Mouse (Mus musculus) kidney, adult 11 months (tissue): ENCODE measurements at regions not wholly inside any gene's neighbourhood (a gene's known extent, or its start where the extent isn't known, plus 50 kb on each side); places are given as distances from the start of the nearest gene placed in this dataset.

ENCODE experiments used
- DNase-seq: peaks from one replicate; pipeline ENCODE4 v3.0.0; 2022

DNA sequence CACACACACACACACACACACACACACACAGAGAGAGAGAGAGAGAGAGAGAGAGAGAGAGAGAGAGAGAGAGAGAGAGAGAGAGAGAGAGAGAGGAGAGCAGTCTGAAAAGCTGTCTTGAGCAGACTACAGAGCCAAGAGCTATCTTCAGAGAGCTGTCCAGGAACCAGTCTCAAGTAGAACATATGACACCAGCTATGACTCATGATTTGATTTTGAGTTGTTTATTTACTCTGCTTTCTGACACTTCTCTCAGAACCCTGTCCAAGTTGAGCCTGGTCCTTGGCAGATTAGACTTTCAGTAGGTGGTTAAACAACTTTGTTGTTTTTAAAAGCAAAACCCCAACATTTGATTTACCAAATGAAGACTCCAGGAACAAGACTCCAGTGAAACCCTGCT lies 420.8 kb upstream of the Lcorl start:
- no peak for DNase-seq

- DNase-seq: no peak
Observed at GRCm38 (mm10) chr5:46256730-46257129, 399.3 kb upstream of the Lcorl start.

GRCm38 (mm10) chr5:46253940-46254339 lies 396.5 kb upstream of the Lcorl start:
- DNase-seq: no peak

DNA sequence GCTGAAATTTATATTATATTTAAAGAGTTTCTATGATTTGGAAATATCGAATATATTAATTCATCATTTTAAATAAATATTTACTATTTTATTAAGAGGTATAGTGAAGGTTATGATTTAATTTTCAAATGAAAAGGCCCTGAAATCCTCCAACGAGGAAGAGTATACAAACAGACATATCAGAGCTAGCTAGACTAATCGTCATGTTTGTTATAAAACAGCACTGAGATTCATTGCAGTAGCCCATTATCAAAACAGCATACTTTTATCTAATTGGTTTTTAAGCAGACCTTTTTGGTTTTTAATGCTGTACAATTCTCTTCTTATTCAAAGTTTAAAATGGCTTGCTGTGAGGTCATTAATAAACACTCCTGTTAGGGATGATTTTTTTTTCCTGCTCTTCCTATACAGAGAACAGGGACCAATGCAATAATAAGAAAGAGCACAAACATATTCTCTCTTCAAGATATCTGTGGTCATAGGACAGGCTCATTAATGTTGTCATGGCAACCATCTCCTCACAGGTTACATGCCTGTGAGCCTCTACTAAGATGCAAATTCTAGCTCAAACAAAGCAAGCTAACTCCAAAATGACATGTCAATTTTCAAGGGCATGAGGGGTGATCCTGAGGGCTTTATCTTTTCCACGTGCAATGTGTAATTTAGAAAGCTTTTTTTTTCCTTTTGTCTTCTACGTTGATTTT lies 378.1 kb upstream of the Lcorl start:
- no peak for DNase-seq

DNA sequence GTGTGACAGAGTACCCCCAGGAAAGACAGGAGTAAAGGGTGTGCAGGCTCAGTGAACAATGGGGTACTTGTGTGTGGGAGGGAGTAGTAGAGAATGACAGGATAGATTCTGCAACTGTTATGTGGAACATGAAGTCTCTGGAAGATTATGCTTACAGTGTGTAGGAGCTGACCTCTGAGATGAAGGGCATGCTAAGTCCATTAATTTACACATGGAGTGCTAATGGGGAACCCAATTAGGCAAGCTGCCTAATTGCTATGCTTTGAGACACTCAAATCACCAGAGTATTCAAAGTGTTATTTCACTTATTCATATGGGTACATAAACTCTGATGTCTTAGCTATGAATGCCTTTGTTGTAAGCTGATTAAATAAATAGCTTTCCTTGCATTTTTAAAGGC lies 375.4 kb upstream of the Lcorl start:
- no peak for DNase-seq

GRCm38 (mm10) chr5:46228667-46229066 lies 371.3 kb upstream of the Lcorl start:
- DNase-seq: no peak

DNA sequence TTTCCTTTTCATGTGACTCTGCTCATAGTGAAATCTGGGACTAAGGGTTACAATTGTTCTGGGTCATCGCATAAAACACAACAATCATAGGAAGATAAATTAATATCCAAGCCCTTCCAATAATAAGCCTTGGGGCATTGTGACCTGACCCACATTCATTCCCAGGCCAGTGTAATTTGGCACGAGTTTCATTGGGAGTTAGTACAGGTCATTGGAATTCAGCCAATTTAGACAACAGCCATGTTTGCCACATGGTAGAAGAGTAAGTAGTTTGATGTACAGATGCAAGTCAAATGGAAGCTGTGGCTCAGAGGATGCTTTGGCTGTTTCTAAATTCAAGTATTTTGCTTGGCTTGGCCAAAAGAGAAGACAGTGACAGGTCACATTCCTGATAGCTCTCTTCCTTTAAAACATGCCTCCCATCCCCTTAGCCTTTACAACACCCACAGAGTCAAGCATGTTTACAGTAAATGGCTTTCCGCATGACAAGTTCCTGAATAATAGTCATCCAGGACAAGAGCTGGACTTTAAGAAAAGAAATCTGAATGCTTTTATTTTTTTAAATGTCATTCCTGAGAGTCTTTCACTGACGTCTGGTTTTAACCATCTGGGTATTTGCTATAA lies 355.5 kb upstream of the Lcorl start:
- peak; percentile 28 for DNase-seq

- DNase-seq: no peak
Observed at GRCm38 (mm10) chr5:46209076-46209475, 351.7 kb upstream of the Lcorl start.

DNA sequence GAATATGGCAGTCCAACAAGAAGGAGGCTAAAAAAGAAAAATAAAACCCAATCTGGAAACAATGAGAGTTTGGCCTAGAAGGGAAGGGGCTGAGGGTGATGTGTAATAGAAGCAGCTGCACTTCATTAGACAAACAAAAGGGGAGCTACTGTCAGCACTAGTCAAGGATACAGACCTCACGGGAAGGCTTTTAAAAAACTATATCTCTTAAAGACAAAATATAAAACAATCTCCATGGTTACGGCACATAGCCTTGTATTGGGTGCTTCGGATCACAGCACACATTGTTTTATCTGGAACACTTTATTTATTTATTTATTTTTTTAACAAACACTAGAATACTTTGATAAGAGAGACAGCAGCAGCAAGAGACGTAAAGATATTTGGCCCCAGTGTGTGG lies 346.3 kb upstream of the Lcorl start:
- no peak for DNase-seq

GRCm38 (mm10) chr5:46202457-46202772 lies 345.0 kb upstream of the Lcorl start:
- no peak for DNase-seq

DNA sequence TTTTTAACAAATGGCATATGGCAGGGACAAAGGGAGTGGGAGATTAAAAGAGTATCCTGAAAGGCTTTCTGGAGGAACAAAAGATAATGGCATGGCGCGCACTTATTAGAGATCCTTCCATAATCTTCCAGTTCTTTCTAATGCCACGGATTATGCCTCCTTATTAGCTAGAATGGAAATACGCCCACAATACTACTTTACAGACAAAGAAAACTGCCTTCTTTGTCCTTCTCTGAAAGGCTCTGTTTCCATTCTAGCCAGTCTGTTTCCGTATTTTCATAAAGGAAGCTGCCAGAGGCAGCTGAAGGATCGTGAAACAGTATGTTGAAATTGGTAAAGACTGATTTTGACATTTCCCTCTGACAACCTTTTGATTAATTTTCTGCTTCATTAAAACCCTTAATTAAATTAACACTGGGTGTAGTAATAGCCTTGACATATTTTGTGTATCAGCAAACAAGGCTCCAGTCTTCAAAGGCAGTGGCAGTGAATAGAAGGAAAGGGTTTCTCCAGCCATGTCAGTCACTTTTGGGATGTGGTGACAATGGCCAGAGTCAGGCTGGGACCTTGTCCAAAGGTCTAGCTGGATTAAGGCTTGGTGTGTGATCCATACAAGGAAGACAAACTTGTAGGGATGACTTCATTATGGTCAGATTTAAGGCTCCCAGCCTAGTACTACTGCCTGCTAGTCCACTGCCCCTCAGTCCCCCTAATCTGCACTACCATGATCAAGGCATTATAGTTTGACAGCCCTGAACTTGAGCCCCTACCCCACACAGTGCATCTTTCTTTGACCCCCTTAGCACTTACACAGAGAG lies 344.4 kb upstream of the Lcorl start:
- DNase-seq: no peak

DNA sequence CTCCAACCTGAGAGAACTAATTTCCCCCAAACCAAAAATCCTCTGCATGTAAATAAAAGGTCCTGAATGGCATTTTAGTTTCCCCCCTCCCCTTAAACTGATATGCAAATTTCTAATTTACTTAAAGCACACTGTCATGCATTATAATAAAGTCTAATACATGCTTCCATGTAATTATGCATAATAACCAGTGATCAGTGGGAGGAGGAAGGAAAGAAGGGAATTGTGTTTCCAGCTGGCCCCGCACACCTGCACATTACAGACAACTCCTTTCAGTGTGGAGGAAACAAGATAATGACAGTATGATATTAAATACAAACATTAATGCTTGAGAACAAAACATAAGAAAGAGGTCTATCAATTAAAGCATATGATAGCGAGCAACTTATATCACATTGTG lies 329.5 kb upstream of the Lcorl start:
- DNase-seq: no peak

DNA sequence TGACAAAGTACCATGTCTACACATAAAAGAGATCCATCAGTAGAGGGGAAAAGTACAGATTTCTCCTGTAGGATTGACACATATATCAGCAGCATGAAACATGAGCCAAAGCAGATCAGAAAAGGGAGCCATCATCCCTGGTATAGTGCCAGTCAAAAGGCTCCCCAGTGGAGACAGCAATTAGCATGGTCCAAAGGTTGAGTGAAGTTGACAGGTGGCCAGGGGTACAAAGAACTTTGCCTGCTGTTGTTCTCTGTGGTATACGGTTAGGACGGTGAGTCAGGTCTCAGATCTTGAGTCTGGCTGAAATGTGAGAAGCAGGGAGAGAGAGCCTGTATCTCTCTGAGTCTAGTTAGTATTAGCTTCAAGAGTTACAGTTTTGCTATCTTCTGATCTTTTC lies 324.7 kb upstream of the Lcorl start:
- DNase-seq: peak; percentile 52

- no peak for DNase-seq
Observed at GRCm38 (mm10) chr5:46172315-46172714, 314.9 kb upstream of the Lcorl start.

- DNase-seq: no peak
Observed at GRCm38 (mm10) chr5:46160774-46161173, 303.4 kb upstream of the Lcorl start.

DNA sequence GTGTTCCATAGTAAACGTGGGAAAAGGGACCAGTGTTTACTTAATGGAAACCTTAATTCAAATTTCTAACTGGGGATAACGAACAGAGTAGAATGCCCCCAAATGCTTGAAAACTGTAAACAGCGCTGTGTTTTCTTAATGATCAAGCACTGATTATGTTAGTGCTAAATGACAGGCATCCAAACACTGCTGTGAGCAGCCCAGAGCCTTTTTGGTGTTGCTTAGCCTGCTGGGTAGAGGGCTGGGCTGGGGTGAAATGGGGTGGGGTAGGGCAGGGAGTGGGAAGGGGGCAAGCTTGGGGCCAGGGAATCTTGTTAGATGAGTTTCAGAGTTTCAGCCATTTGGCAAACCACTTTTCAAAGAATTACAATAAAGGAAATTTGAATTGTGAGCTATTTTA lies 294.6 kb upstream of the Lcorl start:
- DNase-seq: no peak

GRCm38 (mm10) chr5:46150825-46151224 lies 293.4 kb upstream of the Lcorl start:
- DNase-seq: no peak

- no peak for DNase-seq
Observed at GRCm38 (mm10) chr5:46149851-46150615, 292.6 kb upstream of the Lcorl start.

GRCm38 (mm10) chr5:46139024-46139423 lies 281.6 kb upstream of the Lcorl start:
- DNase-seq: no peak

DNA sequence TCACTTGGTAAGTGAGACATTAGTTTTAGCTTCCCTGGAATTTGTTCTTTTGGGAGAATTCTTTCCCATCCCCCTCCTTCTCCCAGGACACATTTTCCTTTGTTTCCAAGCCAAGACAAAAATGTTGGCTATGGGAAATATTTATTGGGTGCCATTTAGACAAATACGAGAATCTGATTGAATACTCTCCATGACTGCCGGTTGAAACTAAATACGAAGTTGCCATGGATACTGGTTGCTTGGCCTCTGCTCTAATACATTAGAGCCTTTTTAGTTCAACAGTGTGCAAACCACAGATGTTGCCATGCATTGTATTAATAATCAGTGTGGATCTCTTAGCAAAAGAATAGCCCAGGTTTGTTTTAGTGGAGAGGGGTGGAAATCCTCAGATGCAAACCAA lies 280.3 kb upstream of the Lcorl start:
- DNase-seq: no peak

DNA sequence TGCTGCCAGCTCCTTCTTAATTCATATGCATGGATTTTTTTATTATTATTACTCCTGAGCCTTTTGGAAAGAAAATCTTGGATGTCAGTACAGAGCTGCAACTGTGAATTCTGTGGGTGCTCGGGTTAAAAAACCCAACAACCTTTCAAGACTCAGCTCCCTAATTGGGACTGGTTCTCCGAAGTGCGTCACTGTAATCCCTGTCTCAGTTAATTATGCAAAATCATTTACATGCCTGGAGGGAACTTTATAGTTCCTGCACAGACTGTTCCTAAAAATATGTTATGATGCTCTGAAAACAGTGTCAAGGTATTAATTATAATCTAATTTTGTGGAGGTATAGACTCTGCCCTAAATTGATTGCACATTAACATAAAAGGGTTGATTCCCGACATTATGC lies 250.6 kb upstream of the Lcorl start:
- DNase-seq: no peak

DNA sequence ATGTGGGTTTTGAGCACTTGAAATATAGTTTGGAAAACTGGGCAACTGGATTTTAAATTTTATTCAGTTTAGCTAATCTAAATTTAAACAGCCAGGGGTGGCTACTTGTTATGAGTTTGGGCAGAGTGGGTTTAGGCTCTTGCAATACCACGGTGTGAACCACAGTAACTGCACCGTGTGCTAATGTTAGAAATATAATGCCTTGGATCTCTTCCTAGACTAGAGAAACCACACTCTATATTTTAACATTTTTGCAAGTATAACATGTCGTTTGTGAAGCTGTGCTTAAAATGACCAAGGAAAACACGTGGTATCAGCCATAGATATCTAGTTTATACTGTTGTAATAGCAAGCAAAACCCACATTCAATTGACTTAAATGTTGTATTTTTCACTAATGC lies 245.9 kb upstream of the Lcorl start:
- no peak for DNase-seq

DNA sequence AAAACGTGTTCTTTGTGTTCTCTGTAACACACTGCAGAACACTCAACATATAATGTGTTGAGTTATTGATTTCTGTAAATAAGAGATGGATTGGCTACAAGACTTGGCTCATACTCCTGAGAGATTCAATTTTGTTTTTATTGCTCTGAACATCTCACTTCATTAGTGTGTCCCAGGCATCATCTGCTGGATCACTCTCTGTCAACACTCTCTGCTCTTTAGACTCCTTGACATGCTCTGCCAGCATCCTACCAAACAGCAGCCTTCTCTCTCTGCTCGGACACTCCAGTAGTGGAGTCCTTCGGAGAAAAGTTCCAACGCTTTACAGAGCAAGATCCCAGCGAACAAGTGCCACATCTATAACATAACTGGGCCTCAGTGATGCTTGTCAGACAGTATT lies 235.1 kb upstream of the Lcorl start:
- no peak for DNase-seq

DNA sequence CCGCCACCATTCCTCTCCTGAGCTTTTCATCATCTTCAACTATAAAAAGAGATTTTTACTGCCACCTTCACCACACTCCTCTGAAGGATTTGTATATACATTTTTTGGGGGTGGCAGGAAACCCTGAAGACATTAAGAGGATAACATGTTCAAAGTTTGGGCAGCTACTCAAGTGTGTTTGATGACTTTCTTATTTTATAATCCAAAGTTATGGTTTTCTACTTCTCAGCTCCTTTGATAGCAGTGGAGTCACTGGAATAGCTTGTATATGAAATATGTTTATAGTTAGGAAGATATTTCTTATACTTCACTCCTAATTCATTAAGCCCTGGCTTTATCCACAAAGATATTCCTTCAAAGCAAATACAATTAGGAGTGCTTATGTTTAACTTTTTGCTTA lies 229.5 kb upstream of the Lcorl start:
- no peak for DNase-seq
